Mouse (Mus musculus) midbrain, embryonic 16.5 days (tissue): ENCODE measurements around the gene Hdgfl2. TPM values are rescaled to one million over a fixed set of nuclear protein-coding genes. Genes with fewer than 3 reads are reported as not detected.

Experiments
- ATAC-seq: fragments of 200-750 bp; cut with Nextera tagmentation; 2 replicates; pipeline ENCODE4 v1.8.0; 2017; ENCODE audit warnings: moderate TSS enrichment
- H3K27ac ChIP-seq: fragments of 300-500 bp; sonication (generic); 2 replicates; pipeline ENCODE4 v1.5.1; 2014; ENCODE audit warnings: mild to moderate bottlenecking, low read length, mixed read lengths
- H3K27me3 ChIP-seq: fragments of 300-500 bp; sonication (generic); 2 replicates; pipeline ENCODE4 v1.6.1; 2014; ENCODE audit warnings: low read depth, low read length, mixed read lengths; ENCODE audit not compliant: control insufficient read depth, insufficient read depth
- H3K36me3 ChIP-seq: fragments of 300-500 bp; sonication (generic); 2 replicates; pipeline ENCODE4 v1.6.1; 2014; ENCODE audit warnings: mild to moderate bottlenecking, low read length, moderate library complexity, mixed read lengths; ENCODE audit not compliant: control insufficient read depth, insufficient read depth
- H3K4me1 ChIP-seq: fragments of 300-500 bp; sonication (generic); 2 replicates; pipeline ENCODE4 v1.6.1; 2014; ENCODE audit warnings: mild to moderate bottlenecking, low read length, mixed read lengths; ENCODE audit not compliant: control insufficient read depth, insufficient read depth
- H3K4me2 ChIP-seq: fragments of 300-500 bp; sonication (generic); 2 replicates; pipeline ENCODE4 v1.6.1; 2014; ENCODE audit warnings: mild to moderate bottlenecking, low read length, mixed read lengths
- H3K4me3 ChIP-seq: fragments of 300-500 bp; sonication (generic); 2 replicates; pipeline ENCODE4 v1.5.1; 2014; ENCODE audit warnings: low read depth, mild to moderate bottlenecking, low read length, moderate library complexity, mixed read lengths
- H3K9ac ChIP-seq: fragments of 300-500 bp; sonication (generic); 2 replicates; pipeline ENCODE4 v1.6.1; 2014; ENCODE audit warnings: low read depth, low read length, mixed read lengths
- H3K9me3 ChIP-seq: fragments of 300-500 bp; sonication (generic); replicated peaks from 2 replicates; pipeline ENCODE4 v1.6.1; 2014; ENCODE audit warnings: mild to moderate bottlenecking, low read length, mixed read lengths; ENCODE audit not compliant: control insufficient read depth, poor library complexity, severe bottlenecking
- WGBS: fragments of 180-500 bp; shearing (Covaris S2); extraction: QIAGEN DNeasy Blood & Tissue Kit; methylation state at CpG from one replicate; pipeline ENCODE4 v1.1.7; 2014; 5-methylcytosine and 5-hydroxymethylcytosine counted together
- polyA plus RNA-seq: library from polyadenylated mRNA; unstranded; fragments of >200 nt; fragmentation: Nextera tagmentation; extraction: Ambion mirVana; gene quantifications from 2 replicates; pipeline ENCODE4 v1.2.1, GENCODE M21; 2015

Gene Hdgfl2
- polyA plus RNA-seq, 1 experiment from 2014 or later = 140 TPM

GRCm38 (mm10) chr17:56126175-56126574 is 46.7 kb downstream of the Hdgfl2 start:
- H3K9me3 ChIP-seq = peaks cover 10% of the 10 kb centered on the region; the same call in 1 of the 2 replicates
- H3K27me3 ChIP-seq = peaks cover 24% of the 10 kb centered on the region
- no peak overlapping the region for H3K27ac ChIP-seq
- no peak overlapping the region for H3K9ac ChIP-seq
- 74% methylated on average over 11 of the region's 11 CpGs for WGBS
- H3K4me3 ChIP-seq = no peak overlapping the region
- no peak for ATAC-seq
- no peaks in the 10 kb centered on the region for H3K4me1 ChIP-seq
- H3K4me2 ChIP-seq = no peak overlapping the region
- peaks cover 60% of the 10 kb centered on the region for H3K36me3 ChIP-seq

DNA sequence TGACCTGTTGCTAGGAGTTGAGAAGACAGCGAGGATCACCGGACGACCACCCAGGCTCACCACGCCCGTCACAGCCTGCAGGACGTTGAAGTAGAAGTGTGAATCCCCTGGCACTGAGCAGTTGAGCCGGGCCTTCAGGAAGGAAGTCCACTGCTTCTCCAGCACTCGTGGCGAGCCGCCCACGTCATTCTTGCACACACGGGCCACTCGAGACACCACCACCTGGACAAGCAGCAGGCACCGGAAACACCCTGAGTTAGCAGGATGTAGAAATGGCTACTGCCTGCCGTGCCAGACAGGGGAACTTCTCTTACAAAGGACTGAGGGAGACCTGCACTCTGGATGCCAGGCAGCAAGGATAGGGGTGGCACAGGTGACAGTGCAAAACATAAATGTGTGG is 48.8 kb downstream of the Hdgfl2 start:
- Histone ChIP-seq H3K4me3 (no peak overlapping the region), H3K27me3 (peaks cover 10% of the 10 kb centered on the region), H3K9ac (no peak overlapping the region), H3K27ac (no peak overlapping the region), H3K4me2 (no peak overlapping the region), H3K9me3 (no peaks in the 10 kb centered on the region), H3K4me1 (no peaks in the 10 kb centered on the region), H3K36me3 (peaks cover 53% of the 10 kb centered on the region)
- WGBS = 82% methylated on average over 15 of the region's 15 CpGs
- no peak for ATAC-seq

DNA sequence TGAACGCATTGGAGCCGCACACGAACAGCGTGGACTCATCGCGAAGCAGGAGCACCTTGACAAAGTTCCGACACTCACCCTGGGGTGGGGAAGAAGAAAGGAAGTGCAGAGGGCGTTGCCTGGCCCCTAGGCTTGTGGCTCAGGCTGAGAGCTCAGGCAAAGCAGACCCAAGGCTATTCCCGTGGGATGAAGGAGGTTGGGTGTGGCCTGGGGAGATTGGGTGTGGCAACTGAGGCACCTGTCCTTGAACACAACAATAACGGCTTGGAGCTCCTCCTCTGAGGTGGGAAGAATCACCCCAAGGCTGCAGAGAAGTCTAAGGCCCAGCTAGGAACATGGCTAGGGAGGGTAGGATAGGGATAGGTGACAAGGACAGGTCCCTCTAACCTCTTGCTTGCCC is 51.7 kb downstream of the Hdgfl2 start:
- WGBS = 89% methylated on average over 10 of the region's 10 CpGs
- no peaks in the 10 kb centered on the region; the same call in 1 of the 2 replicates for H3K27me3 ChIP-seq
- H3K4me2 ChIP-seq = no peak overlapping the region
- no peak for ATAC-seq
- no peak overlapping the region for H3K4me3 ChIP-seq
- H3K36me3 ChIP-seq = peaks cover 32% of the 10 kb centered on the region
- peaks cover 7% of the 10 kb centered on the region for H3K4me1 ChIP-seq
- H3K27ac ChIP-seq = no peak overlapping the region
- H3K9me3 ChIP-seq = no peaks in the 10 kb centered on the region
- no peak overlapping the region for H3K9ac ChIP-seq

DNA sequence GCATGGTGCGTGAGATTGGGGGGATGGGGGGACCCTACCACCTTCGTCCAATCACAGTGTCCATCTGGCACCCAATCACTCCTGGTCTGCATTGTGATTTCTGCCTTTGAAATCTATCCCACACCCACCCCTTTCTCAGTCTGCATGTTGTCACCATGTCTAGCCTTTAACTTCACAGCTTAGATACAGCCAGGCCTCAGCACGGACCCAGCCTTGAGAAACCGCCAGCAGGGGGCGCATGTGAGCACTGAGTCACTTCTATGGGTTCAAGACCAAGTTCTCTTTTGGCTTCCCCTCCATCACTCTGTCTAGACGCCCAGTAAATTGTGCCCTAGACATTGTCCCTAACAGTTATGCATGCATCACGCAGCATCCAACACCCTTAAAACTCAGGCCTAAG is 52.4 kb downstream of the Hdgfl2 start:
- ATAC-seq = no peak

GRCm38 (mm10) chr17:56132661-56133060 is 53.2 kb downstream of the Hdgfl2 start:
- Histone ChIP-seq H3K4me1 (peaks cover 10% of the 10 kb centered on the region), H3K9ac (no peak overlapping the region), H3K4me3 (no peak overlapping the region), H3K4me2 (peak overlapping the region; percentile 25; the same call in 1 of the 2 replicates), H3K9me3 (no peaks in the 10 kb centered on the region), H3K36me3 (peaks cover 18% of the 10 kb centered on the region), H3K27me3 (no peaks in the 10 kb centered on the region), H3K27ac (no peak overlapping the region)
- no peak for ATAC-seq
- 6% methylated on average over 14 of the region's 14 CpGs for WGBS

More for the DNA sequence above, 52.4 kb downstream of the Hdgfl2 start:
- H3K9me3 ChIP-seq = no peaks in the 10 kb centered on the region
- H3K4me3 ChIP-seq = no peak overlapping the region
- 44% methylated on average over 7 of the region's 7 CpGs for WGBS
- H3K36me3 ChIP-seq = peaks cover 26% of the 10 kb centered on the region
- no peaks in the 10 kb centered on the region for H3K27me3 ChIP-seq
- H3K9ac ChIP-seq = no peak overlapping the region
- no peak overlapping the region for H3K27ac ChIP-seq
- H3K4me1 ChIP-seq = peaks cover 7% of the 10 kb centered on the region
- no peak overlapping the region for H3K4me2 ChIP-seq

DNA sequence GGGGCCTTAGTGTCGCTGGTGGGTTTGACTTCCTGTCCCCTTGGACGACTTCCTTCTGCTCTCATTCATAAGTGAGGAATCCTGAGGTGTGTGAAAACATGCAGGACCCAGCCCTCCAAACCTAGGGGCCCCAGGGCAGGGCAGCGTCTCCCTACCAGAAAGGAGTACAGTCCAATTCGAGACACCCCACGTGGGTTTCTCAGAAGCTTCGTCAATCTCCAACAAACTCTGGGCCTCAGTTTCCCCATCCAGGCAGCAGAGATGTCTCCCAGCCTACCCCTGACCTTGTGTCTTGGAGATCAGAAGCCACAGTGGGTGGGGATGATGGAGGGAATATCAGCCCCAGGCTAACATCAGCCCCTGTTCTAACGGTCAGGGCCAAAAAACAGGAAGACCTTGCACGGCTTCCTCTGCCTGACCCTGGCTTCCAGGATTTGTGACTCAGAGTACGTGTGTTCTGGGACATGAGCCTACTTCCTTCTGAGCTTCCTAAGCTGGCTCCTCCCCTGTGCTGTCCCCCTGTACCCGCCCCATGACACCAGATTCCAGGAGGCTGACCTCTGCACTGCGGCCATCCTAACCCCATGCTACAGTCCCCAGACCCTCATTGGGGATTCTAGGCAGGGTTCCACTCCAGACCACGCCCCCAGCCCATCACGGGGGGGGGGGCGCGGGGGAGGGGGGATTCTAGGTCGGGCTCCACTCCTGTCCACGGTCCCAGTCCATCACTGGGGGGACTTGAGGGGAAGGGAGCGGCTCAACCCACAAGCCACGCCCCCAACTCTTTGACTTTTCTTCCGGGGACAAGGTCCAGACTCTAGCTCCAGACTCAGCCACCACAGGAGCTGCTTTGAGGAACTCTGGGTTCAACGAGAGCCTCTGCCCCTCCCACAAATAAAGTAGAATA is 54.3 kb downstream of the Hdgfl2 start:
- no peak overlapping the region for H3K9ac ChIP-seq
- ATAC-seq = no peak
- H3K4me3 ChIP-seq = no peak overlapping the region
- no peaks in the 10 kb centered on the region for H3K27me3 ChIP-seq
- H3K4me2 ChIP-seq = peak overlapping the region; percentile 22; the same call in 1 of the 2 replicates
- H3K4me1 ChIP-seq = peaks cover 20% of the 10 kb centered on the region
- WGBS = 17% methylated on average over 20 of the region's 21 CpGs
- H3K36me3 ChIP-seq = peaks cover 15% of the 10 kb centered on the region
- H3K27ac ChIP-seq = no peak overlapping the region; the same call in 1 of the 2 replicates
- H3K9me3 ChIP-seq = no peaks in the 10 kb centered on the region

DNA sequence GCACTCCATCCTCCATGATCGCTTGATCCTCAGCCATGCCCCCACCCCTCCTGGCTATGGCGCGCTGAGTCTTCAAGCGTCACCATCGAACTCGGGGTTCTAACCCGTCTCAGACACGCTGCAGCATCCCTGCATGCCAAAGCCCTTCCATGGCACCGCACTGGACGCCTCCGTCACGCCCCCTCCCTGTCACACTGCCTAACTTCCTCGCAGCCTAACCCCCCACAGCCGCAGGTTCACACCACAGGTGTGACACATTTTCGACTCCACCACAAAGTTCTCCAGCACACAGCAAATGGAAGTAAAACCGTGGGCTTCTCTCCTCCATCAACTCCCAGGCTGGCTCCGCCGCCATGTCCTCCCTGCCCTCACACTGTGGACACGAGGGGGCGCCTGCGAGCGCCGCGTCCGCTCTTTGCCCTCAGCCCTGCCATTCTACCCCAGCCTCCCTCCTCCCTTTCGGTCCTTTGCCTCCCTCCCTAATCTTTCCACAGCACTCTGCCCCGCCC is 55.1 kb downstream of the Hdgfl2 start:
- WGBS = 3% methylated on average over 27 of the region's 27 CpGs
- H3K4me2 ChIP-seq = peak overlapping the region; percentile 22
- ATAC-seq = no peak
- H3K4me3 ChIP-seq = no peak overlapping the region
- no peaks in the 10 kb centered on the region for H3K9me3 ChIP-seq
- no peaks in the 10 kb centered on the region for H3K27me3 ChIP-seq
- H3K9ac ChIP-seq = no peak overlapping the region
- no peak overlapping the region for H3K27ac ChIP-seq
- peaks cover 15% of the 10 kb centered on the region for H3K36me3 ChIP-seq
- H3K4me1 ChIP-seq = peaks cover 23% of the 10 kb centered on the region

GRCm38 (mm10) chr17:56136558-56136957 is 57.1 kb downstream of the Hdgfl2 start:
- Histone ChIP-seq H3K9me3 (no peaks in the 10 kb centered on the region), H3K27me3 (no peaks in the 10 kb centered on the region), H3K4me1 (peaks cover 29% of the 10 kb centered on the region), H3K27ac (no peak overlapping the region), H3K4me2 (no peak overlapping the region), H3K36me3 (no peaks in the 10 kb centered on the region; the same call in 1 of the 2 replicates), H3K4me3 (no peak overlapping the region), H3K9ac (no peak overlapping the region)
- WGBS = 85% methylated on average over 7 of the region's 7 CpGs
- no peak for ATAC-seq
